Mouse (Mus musculus) kidney, embryonic 14.5 days (tissue): ENCODE results near the gene Traf3ip3. TPM values are rescaled to one million over a fixed set of nuclear protein-coding genes. Genes with fewer than 3 reads are reported as not detected.

Experiments
- ATAC-seq: fragments of 200-750 bp; cut with Nextera tagmentation; 2 replicates; pipeline ENCODE4 v1.8.0; 2017; ENCODE audit warnings: moderate number of reproducible peaks, mild to moderate bottlenecking, moderate TSS enrichment, moderate library complexity; ENCODE audit not compliant: low FRiP score, low TSS enrichment
- H3K27ac ChIP-seq: fragments of 300-500 bp; sonication (generic); 2 replicates; pipeline ENCODE4 v1.5.1; 2014; ENCODE audit warnings: low read depth, mild to moderate bottlenecking, low read length, moderate library complexity, mixed read lengths
- H3K27me3 ChIP-seq: fragments of 300-500 bp; sonication (generic); 2 replicates; pipeline ENCODE4 v1.6.1; 2014; ENCODE audit warnings: mild to moderate bottlenecking, low read length; ENCODE audit not compliant: control insufficient read depth, insufficient read depth
- H3K36me3 ChIP-seq: fragments of 300-500 bp; sonication (generic); 2 replicates; pipeline ENCODE4 v1.6.1; 2014; ENCODE audit warnings: low read length, mixed read lengths; ENCODE audit not compliant: control insufficient read depth, insufficient read depth
- H3K4me1 ChIP-seq: fragments of 300-500 bp; sonication (generic); 2 replicates; pipeline ENCODE4 v1.6.1; 2014; ENCODE audit warnings: low read length, mixed read lengths; ENCODE audit not compliant: control insufficient read depth, insufficient read depth
- H3K4me2 ChIP-seq: fragments of 300-500 bp; sonication (generic); replicated peaks from 2 replicates; pipeline ENCODE4 v1.6.1; 2014; ENCODE audit warnings: low read depth, mild to moderate bottlenecking, low read length
- H3K4me3 ChIP-seq: fragments of 300-500 bp; sonication (generic); 2 replicates; pipeline ENCODE4 v1.5.1; 2014; ENCODE audit warnings: mild to moderate bottlenecking, low read length
- H3K9ac ChIP-seq: fragments of 300-500 bp; sonication (generic); 2 replicates; pipeline ENCODE4 v1.6.1; 2014; ENCODE audit warnings: low read depth, mild to moderate bottlenecking, low read length, moderate library complexity
- H3K9me3 ChIP-seq: fragments of 300-500 bp; sonication (generic); 2 replicates; pipeline ENCODE4 v1.6.1; 2016; ENCODE audit warnings: low read length; ENCODE audit not compliant: control insufficient read depth
- WGBS: fragments of 180-500 bp; shearing (Covaris S2); extraction: QIAGEN DNeasy Blood & Tissue Kit; methylation state at CpG from one replicate; pipeline ENCODE4 v1.1.7; 2014; 5-methylcytosine and 5-hydroxymethylcytosine counted together
- polyA plus RNA-seq: library from polyadenylated mRNA; unstranded; fragments of >200 nt; fragmentation: Nextera tagmentation; extraction: Ambion mirVana; gene quantifications from 2 replicates; pipeline ENCODE4 v1.2.1, GENCODE M21; 2014

The Traf3ip3 gene
- polyA plus RNA-seq, 1 experiment from 2014 or later = 1.6 TPM

GRCm38 (mm10) chr1:193220408-193220807, 18.9 kb upstream of the Traf3ip3 start:
- Histone ChIP-seq H3K36me3 (no peaks in the 10 kb centered on the region), H3K27me3 (no peaks in the 10 kb centered on the region), H3K27ac (no peak overlapping the region), H3K4me3 (no peak overlapping the region), H3K4me2 (no peak overlapping the region), H3K9me3 (no peaks in the 10 kb centered on the region), H3K9ac (no peak overlapping the region), H3K4me1 (0 out of 2 replicates have a peak, but pooled peaks cover under 1% of the 10 kb centered on the region)
- 66% methylated on average over 5 of the region's 5 CpGs for WGBS
- no peak for ATAC-seq

GRCm38 (mm10) chr1:193216000-193216399, 14.5 kb upstream of the Traf3ip3 start:
- Histone ChIP-seq H3K9me3 (no peaks in the 10 kb centered on the region), H3K36me3 (no peaks in the 10 kb centered on the region), H3K4me3 (no peak overlapping the region), H3K9ac (no peak overlapping the region), H3K27ac (no peak overlapping the region), H3K4me2 (no peak overlapping the region), H3K4me1 (no peaks in the 10 kb centered on the region), H3K27me3 (no peaks in the 10 kb centered on the region)
- WGBS = 79% methylated on average over 3 of the region's 3 CpGs
- no peak for ATAC-seq

- Histone ChIP-seq H3K27me3 (no peaks in the 10 kb centered on the region), H3K27ac (no peak overlapping the region), H3K9ac (no peak overlapping the region), H3K4me3 (no peak overlapping the region), H3K4me1 (no peaks in the 10 kb centered on the region), H3K4me2 (no peak overlapping the region), H3K9me3 (no peaks in the 10 kb centered on the region), H3K36me3 (no peaks in the 10 kb centered on the region)
- 69% methylated on average over 5 of the region's 5 CpGs for WGBS
- ATAC-seq = no peak
These were observed 12.6 kb upstream of the Traf3ip3 start for GRCm38 (mm10) chr1:193214053-193214452.

GRCm38 (mm10) chr1:193211371-193211770, 9.9 kb upstream of the Traf3ip3 start:
- Histone ChIP-seq H3K4me3 (no peak overlapping the region), H3K4me2 (no peak overlapping the region), H3K4me1 (no peaks in the 10 kb centered on the region), H3K9me3 (no peaks in the 10 kb centered on the region), H3K27me3 (no peaks in the 10 kb centered on the region), H3K27ac (no peak overlapping the region), H3K36me3 (no peaks in the 10 kb centered on the region), H3K9ac (no peak overlapping the region)
- no peak for ATAC-seq
- WGBS = 74% methylated on average over 5 of the region's 5 CpGs

- no peak overlapping the region for H3K4me2 ChIP-seq
- H3K36me3 ChIP-seq = no peaks in the 10 kb centered on the region
- H3K4me3 ChIP-seq = no peak overlapping the region
- H3K27me3 ChIP-seq = no peaks in the 10 kb centered on the region
- no peaks in the 10 kb centered on the region for H3K9me3 ChIP-seq
- 42% methylated on average over 2 of the region's 2 CpGs for WGBS
- no peaks in the 10 kb centered on the region for H3K4me1 ChIP-seq
- no peak overlapping the region for H3K27ac ChIP-seq
- H3K9ac ChIP-seq = no peak overlapping the region
- ATAC-seq = peak; percentile 79; the same call in 1 of the 2 replicates
These were observed 6.7 kb upstream of the Traf3ip3 start for GRCm38 (mm10) chr1:193208178-193208577.

GRCm38 (mm10) chr1:193207503-193207902, 6.0 kb upstream of the Traf3ip3 start, which contains the start of gene Lamb3:
TSS of gene Lamb3 (plus strand) at chr1:193207699.
- 79% methylated on average over 3 of the region's 3 CpGs for WGBS
- no peaks in the 10 kb centered on the region for H3K36me3 ChIP-seq
- H3K4me1 ChIP-seq = no peaks in the 10 kb centered on the region

GRCm38 (mm10) chr1:193205431-193205830, 3.9 kb upstream of the Traf3ip3 start:
- WGBS = 91% methylated on average over 2 of the region's 2 CpGs
- no peaks in the 10 kb centered on the region for H3K9me3 ChIP-seq
- no peak overlapping the region for H3K27ac ChIP-seq
- no peak overlapping the region for H3K4me3 ChIP-seq
- H3K36me3 ChIP-seq = no peaks in the 10 kb centered on the region
- no peak overlapping the region for H3K4me2 ChIP-seq
- no peaks in the 10 kb centered on the region for H3K27me3 ChIP-seq
- H3K4me1 ChIP-seq = no peaks in the 10 kb centered on the region
- ATAC-seq = no peak
- H3K9ac ChIP-seq = no peak overlapping the region

More at GRCm38 (mm10) chr1:193207503-193207902, 6.0 kb upstream of the Traf3ip3 start, which contains the start of gene Lamb3:
- no peak within 1 kb of the TSS for H3K9ac ChIP-seq
- no peaks in the 10 kb centered on the region for H3K9me3 ChIP-seq
- no peak within 1 kb of the TSS for H3K4me2 ChIP-seq
- no peak within 1 kb of the TSS for H3K4me3 ChIP-seq
- H3K27me3 ChIP-seq = no peaks in the 10 kb centered on the region
- no peak within 1 kb of the TSS for H3K27ac ChIP-seq
- ATAC-seq = no peak

GRCm38 (mm10) chr1:193203821-193204220, 2.3 kb upstream of the Traf3ip3 start:
- Histone ChIP-seq H3K36me3 (no peaks in the 10 kb centered on the region), H3K4me2 (no peak overlapping the region), H3K4me1 (no peaks in the 10 kb centered on the region), H3K9ac (no peak overlapping the region), H3K9me3 (no peaks in the 10 kb centered on the region), H3K27me3 (no peaks in the 10 kb centered on the region), H3K4me3 (no peak overlapping the region), H3K27ac (no peak overlapping the region)
- ATAC-seq = no peak
- WGBS = 59% methylated on average over 2 of the region's 2 CpGs

- no peaks in the 10 kb centered on the region for H3K9me3 ChIP-seq
- H3K27ac ChIP-seq = no peak overlapping the region
- H3K9ac ChIP-seq = no peak overlapping the region
- no peaks in the 10 kb centered on the region for H3K4me1 ChIP-seq
- no peaks in the 10 kb centered on the region for H3K27me3 ChIP-seq
- no peak for ATAC-seq
- no peak overlapping the region for H3K4me3 ChIP-seq
- no peak overlapping the region for H3K4me2 ChIP-seq
- WGBS = 85% methylated on average over 8 of the region's 8 CpGs
- no peaks in the 10 kb centered on the region for H3K36me3 ChIP-seq
These were observed 692 bp downstream of the Traf3ip3 start for GRCm38 (mm10) chr1:193200640-193201382.
